Mouse (Mus musculus) large intestine, adult 2 months (tissue): ENCODE results near the gene Pole2. TPM values are rescaled to one million over a fixed set of nuclear protein-coding genes. Genes with fewer than 3 reads are reported as not detected.
A peak's percentile ranks its signal among the peaks of the same experiment; 100 is the strongest.
"Not testable (repeated sequence)": the region's sequence is repeated elsewhere in the genome, so short reads cannot be mapped to it uniquely, and the experiment has no call there.

Source experiments
- DNase-seq: peaks from one replicate; pipeline ENCODE4 v3.0.0-alpha.2; 2012; ENCODE audit warnings: low read depth, low spot score
- WGBS: fragments of 180-500 bp; shearing (Covaris S2); methylation state at CpG from one replicate; pipeline ENCODE4 v1.1.7; 2018; 5-methylcytosine and 5-hydroxymethylcytosine counted together
- polyA plus RNA-seq: library from polyadenylated mRNA; depleted of rRNA; stranded (reverse); fragments of >200 nt; gene quantifications from 2 replicates; pipeline ENCODE4 v1.2.3, GENCODE M21; 2012

Pole2 gene
- polyA plus RNA-seq, 1 experiment = 6.5 TPM

GRCm38 (mm10) chr12:69184342-69185295, 43.4 kb downstream of the Pole2 start:
- whole genome bisulfite sequencing = 1% methylated on average over 82 of the region's 86 CpGs
- no peak for DNase-seq

- DNase-seq = peak; percentile 93
Observed at GRCm38 (mm10) chr12:69183583-69184308, 44.2 kb downstream of the Pole2 start, which contains the start of the genes Rpl36al and Mgat2. Rpl36al (minus strand) TSS chr12:69184083. Mgat2 (plus strand) TSS chr12:69184157.

GRCm38 (mm10) chr12:69181800-69182199, 46.2 kb downstream of the Pole2 start:
- no peak for DNase-seq
- WGBS = 82% methylated on average over 4 of the region's 4 CpGs

More at GRCm38 (mm10) chr12:69183583-69184308, 44.2 kb downstream of the Pole2 start, which contains the start of the genes Rpl36al and Mgat2:
- under 1% methylated on average over 83 of the region's 84 CpGs for WGBS

- 80% methylated on average over 12 of the region's 12 CpGs for WGBS
Observed at GRCm38 (mm10) chr12:69179371-69179770, 48.6 kb downstream of the Pole2 start.

GRCm38 (mm10) chr12:69177526-69177925, 50.5 kb downstream of the Pole2 start:
- 82% methylated on average over 3 of the region's 3 CpGs for whole genome bisulfite sequencing
- no peak for DNase-seq

More at GRCm38 (mm10) chr12:69179371-69179770, 48.6 kb downstream of the Pole2 start:
- DNase-seq = no peak

GRCm38 (mm10) chr12:69175975-69176374, 52.0 kb downstream of the Pole2 start:
- no peak for DNase-seq
- 47% methylated on average over 3 of the region's 3 CpGs for WGBS

GRCm38 (mm10) chr12:69171307-69171706, 56.7 kb downstream of the Pole2 start:
- no peak for DNase-seq
- 93% methylated on average over 2 of the region's 2 CpGs for WGBS

GRCm38 (mm10) chr12:69168461-69169106, 59.4 kb downstream of the Pole2 start, which contains the start of gene Lrr1:
Lrr1 (plus strand) TSS chr12:69168814.
- no peak for DNase-seq
- under 1% methylated on average over 40 of the region's 40 CpGs for WGBS

- 10% methylated on average over 18 of the region's 18 CpGs for WGBS
- no peak for DNase-seq
Observed at GRCm38 (mm10) chr12:69167656-69168460, 60.1 kb downstream of the Pole2 start.

GRCm38 (mm10) chr12:69166861-69167581, 61.0 kb downstream of the Pole2 start:
- not testable (repeated sequence) for DNase-seq
- 81% methylated on average over 8 of the region's 8 CpGs for WGBS

- 38% methylated on average over 3 of the region's 3 CpGs for WGBS
- no peak for DNase-seq
Observed at GRCm38 (mm10) chr12:69164904-69165303, 63.1 kb downstream of the Pole2 start.

- WGBS = 84% methylated on average over 4 of the region's 4 CpGs
- DNase-seq = not testable (repeated sequence)
Observed at GRCm38 (mm10) chr12:69163586-69163985, 64.4 kb downstream of the Pole2 start.

GRCm38 (mm10) chr12:69160677-69161076, 67.3 kb downstream of the Pole2 start:
- DNase-seq = not testable (repeated sequence)
- WGBS = 77% methylated on average over 2 of the region's 2 CpGs

- DNase-seq = peak; percentile 60
- WGBS = 3% methylated on average over 9 of the region's 9 CpGs
Observed at GRCm38 (mm10) chr12:69159578-69159940, 68.4 kb downstream of the Pole2 start.

GRCm38 (mm10) chr12:69158765-69159577, 69.0 kb downstream of the Pole2 start, which contains the start of gene Rps29:
Rps29 (minus strand) TSS chr12:69159186.
- WGBS = under 1% methylated on average over 59 of the region's 68 CpGs
- peak; percentile 94 for DNase-seq

GRCm38 (mm10) chr12:69158366-69158764, 69.6 kb downstream of the Pole2 start:
- under 1% methylated on average over 19 of the region's 19 CpGs for WGBS
- no peak for DNase-seq

GRCm38 (mm10) chr12:69157107-69157506, 70.9 kb downstream of the Pole2 start:
- 92% methylated on average over 2 of the region's 2 CpGs for WGBS

More at GRCm38 (mm10) chr12:69157107-69157506, 70.9 kb downstream of the Pole2 start:
- DNase-seq = no peak
